Mouse (Mus musculus) spleen, postnatal 36 days (tissue): ENCODE measurements around the gene Acot11.
A peak's percentile ranks its signal among the peaks of the same experiment; 100 is the strongest.
"Not testable (repeated sequence)": the region's sequence is repeated elsewhere in the genome, so short reads cannot be mapped to it uniquely, and the experiment has no call there.

Experiments
- DNase-seq, 2 experiments: peaks; one replicate each; pipeline ENCODE4 v3.0.0; 2022; ENCODE audit warnings: low spot score in 2 of 2, mixed read lengths in 1 of 2

The Acot11 gene

DNA sequence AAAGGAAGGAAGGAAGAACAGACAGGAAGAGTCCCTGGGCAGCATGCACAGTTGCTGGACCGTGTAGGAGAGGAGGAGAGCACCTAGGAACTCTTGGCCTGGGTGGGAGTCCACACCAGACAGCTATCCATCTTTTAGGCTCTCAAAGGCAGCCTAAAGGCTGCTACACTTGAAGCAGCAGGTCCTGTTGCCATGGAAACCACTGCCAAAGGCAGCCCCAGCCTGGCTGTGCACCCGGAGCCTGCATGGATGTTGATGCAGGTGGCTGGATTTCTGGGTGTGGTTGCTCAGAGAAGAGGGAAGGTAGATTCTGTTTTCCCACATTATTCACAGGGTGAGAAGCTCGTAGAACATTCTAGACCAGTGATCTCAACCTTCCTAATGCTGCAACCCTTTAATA, 27.8 kb downstream of the Acot11 start:
- DNase-seq = no peak

GRCm38 (mm10) chr4:106775767-106776166, 29.0 kb downstream of the Acot11 start:
- DNase-seq = not testable (repeated sequence)

DNA sequence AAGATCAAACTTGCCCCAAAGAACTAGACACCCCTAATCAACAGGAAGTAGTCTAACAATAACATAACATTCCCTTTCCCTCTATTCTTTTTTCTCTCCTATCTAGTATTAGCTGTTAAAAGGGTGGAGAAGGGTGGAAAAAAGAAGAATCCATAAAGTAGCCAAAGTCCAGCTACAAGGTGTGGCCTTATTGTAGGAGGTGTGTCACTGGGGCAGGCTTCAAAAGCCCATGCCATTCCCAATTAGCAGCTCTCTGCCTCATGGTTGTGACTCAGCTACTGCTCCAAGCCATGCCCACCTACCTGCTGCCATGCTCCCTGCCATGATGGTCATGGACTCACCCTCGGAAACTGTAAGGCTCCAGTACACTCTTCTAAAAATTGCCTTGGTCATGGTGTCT, 32.2 kb downstream of the Acot11 start:
- DNase-seq = no peak

DNA sequence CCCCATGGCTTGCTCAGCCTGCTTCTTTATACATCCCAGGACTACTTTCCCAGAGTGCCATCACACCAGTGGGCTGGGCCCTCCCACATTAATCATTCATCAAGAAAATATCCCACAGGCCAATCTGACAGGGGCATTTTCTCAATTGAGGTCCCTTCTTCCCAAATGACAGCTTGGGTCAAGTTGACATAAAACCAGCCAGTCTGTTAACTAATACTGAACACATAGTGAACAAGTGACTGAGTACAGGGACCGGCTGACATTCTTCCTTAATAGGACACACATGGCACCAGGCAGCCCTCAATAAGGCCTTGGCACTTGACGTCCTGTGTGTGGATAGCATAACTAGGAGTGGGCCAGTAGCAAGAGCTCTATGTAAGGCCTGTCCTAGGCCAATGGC, 35.5 kb downstream of the Acot11 start:
- no peak for DNase-seq

GRCm38 (mm10) chr4:106764166-106764565, 40.6 kb downstream of the Acot11 start:
- no peak for DNase-seq

- DNase-seq = no peak
Observed at GRCm38 (mm10) chr4:106751726-106752125, 53.1 kb downstream of the Acot11 start.

DNA sequence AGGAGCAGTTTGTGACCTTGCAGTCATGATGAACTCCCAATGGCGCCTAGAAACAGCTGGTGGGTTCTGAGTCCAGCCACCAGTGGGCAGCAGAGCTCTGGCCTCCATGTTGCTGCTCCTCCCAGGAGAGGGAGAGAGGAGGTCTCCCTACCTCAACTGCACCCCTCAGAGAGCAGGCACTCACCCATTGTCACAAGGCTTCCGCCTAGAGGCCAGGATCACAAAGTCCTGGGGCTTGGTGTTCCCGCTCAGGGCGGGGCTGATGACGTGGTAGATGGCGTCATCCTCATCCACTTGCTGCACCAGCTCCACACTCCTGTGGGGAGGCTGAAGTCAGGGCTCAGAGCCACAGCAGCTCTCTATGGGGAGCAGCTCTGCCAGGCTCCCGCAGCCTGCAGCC, 55.1 kb downstream of the Acot11 start:
- DNase-seq = no peak

GRCm38 (mm10) chr4:106747001-106747580, 57.7 kb downstream of the Acot11 start:
- DNase-seq = no peak

DNA sequence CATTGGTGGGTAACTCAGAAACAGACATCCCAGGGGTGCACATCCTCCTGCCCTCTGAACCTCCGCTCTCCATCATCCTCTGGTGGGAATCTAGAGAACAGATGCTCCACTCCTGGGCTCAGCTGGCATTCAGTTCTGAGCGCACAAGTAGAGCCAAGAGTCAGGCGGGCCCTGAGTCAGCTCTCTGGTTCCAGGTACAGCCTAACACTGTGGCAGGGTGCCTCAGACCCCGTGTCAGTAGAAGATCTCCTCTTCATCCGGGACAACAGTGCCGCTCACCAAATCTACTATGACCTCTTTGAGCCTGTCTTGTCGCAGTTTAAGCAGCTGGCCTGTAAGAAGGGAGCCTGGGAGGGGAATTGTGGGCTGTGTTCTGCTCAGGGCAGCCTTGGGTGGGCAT, 58.9 kb downstream of the Acot11 start:
- DNase-seq = no peak

- DNase-seq = no peak
Observed at GRCm38 (mm10) chr4:106737904-106738303, 66.9 kb downstream of the Acot11 start.

DNA sequence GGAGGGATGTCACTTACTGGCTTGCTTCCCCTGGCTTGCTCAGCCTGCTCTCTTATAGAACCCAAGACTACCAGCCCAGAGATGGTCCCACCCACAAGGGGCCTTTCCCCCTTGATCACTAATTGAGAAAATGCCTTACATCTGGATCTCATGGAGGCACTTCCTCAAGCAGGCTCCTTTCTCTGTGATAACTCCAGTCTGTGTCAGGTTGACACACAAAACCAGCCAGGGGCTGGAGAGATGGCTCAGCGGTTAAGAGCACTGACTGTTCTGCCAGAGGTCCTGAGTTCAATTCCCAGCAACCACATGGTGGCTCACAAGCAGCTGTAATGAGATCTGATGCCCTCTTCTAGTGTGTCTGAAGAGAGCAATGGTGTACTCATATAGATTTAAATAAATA, 67.9 kb downstream of the Acot11 start:
- DNase-seq = not testable (repeated sequence)

DNA sequence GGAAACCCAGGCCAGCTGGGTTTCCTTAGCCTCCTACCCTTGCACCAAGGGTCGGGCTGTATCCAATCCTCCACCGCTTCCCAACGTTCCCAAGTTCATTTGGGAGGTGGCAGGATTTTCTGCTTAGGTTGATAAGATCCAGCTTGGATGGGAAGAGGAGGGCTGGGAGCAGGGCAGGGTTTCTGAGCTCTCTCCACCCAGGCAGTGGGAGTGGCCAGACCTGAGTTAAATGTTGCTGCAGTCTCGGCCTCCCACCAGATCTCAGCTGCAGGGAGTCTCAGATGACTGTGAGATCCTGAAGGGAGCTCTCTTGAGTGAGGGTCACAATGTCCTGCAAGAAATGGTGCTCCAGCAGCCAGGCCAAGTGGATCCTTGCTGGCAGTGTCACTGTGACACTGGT, 71.2 kb downstream of the Acot11 start, which contains the start of gene Fam151a:
Gene Fam151a (plus strand): TSS at position 254 of the 400 bp plus-strand sequence.
- DNase-seq = no peak

GRCm38 (mm10) chr4:106730814-106731213, 74.0 kb downstream of the Acot11 start, which contains the start of gene Mroh7:
Gene Mroh7 (minus strand): TSS chr4:106730925.
- no peak for DNase-seq

DNA sequence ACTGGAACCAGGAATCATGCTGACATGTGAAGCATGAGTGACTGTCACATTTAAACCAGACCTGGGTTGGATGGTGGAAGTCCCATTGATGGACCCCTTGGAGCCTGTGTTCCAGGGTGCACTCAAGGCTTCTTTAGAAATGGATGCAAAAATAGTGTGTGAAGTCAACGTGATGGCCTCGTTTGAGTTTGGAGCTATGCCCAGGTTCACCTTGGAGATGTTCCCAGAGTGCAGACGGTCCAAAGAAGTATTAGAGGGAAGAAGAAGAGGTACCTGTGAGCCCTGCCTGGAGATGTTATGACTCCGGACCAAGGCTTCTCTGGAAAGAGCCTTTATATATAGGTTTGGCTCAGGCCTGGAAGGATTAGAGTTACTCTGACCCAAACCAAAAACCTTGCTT, 84.2 kb downstream of the Acot11 start:
- no peak for DNase-seq

DNA sequence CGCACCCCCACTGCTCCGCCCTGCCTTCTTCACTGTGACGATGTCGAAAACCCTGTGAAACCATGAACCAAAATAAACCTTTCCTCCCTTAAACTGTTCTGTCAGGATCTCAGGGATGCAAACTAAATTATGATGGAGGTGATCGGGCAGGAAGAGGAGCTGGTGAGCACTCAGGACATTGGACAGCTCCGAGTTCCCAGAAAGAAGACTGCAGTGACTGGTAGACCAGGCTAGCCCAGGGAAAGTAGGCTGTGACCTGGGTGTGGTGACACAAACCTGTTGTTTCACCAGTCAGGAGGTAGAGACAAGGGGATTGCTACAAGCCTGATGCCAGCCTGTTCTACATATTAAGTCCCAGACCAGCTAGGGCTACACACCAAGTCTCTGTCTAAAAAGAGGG, 91.2 kb downstream of the Acot11 start:
- DNase-seq = no peak

GRCm38 (mm10) chr4:106708408-106708807, 96.4 kb downstream of the Acot11 start:
- DNase-seq = peak; percentile 37 to 50

DNA sequence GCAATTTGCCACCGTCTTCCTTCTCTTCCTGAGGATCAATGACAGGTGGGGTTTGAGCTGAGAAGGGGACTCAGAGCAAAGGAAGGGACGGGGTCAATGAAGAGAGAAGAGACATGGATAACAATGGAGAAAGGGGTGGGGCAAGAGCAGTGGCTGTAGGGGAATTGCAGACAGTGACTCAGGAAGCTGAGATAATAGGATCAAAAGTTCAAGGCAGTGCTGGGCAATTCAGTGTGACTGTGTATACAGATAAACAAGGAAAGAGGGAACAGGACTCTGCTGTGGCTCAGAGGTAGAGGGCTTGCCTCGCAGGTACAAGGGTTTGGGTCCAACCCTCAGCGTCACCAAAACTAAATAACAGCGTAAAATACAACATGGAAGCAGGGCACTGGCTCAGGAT, 96.8 kb downstream of the Acot11 start:
- no peak for DNase-seq

- DNase-seq = no peak
Observed at GRCm38 (mm10) chr4:106705096-106705665, 99.6 kb downstream of the Acot11 start.

DNA sequence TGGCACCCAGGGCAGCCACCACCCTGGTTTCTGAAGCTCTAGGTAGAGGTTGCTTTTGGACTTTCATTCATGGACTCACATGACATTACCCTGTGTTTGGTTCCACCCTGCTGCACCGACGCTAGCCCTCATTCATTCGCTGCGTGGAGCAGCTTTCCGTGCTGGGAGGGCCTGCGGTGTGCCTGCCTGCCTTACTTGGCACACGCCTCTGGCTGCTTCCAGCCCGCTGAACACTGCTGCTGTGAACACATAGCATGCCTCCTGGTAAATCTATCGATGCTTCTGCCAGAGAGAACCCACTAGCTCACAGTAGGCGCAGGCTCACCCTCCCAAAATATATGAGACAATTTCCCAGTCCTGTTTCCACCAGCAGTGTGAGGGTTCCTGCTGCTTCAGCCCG, 100.4 kb downstream of the Acot11 start:
- DNase-seq = no peak

GRCm38 (mm10) chr4:106703956-106704355, 100.8 kb downstream of the Acot11 start:
- DNase-seq = no peak

GRCm38 (mm10) chr4:106700798-106701197, 104.0 kb downstream of the Acot11 start:
- DNase-seq = no peak

GRCm38 (mm10) chr4:106699989-106700388, 104.8 kb downstream of the Acot11 start:
- no peak for DNase-seq
